Mouse (Mus musculus) layer of hippocampus, adult 2 months (tissue): ENCODE results near the gene Nt5m. TPM values are rescaled to one million over a fixed set of nuclear protein-coding genes. Genes with fewer than 3 reads are reported as not detected.

Experiments
- DNase-seq, 2 experiments: peaks; one replicate each; pipeline ENCODE4 v3.0.0; 2022; ENCODE audit warnings: low spot score in 2 of 2
- H3K27ac ChIP-seq: fragments of 200-600 bp; 2 replicates; pipeline ENCODE4 v1.8.1; 2022
- H3K4me3 ChIP-seq: fragments of 200-600 bp; 2 replicates; pipeline ENCODE4 v1.8.1; 2022; ENCODE audit warnings: mild to moderate bottlenecking
- CTCF ChIP-seq: fragments of 200-600 bp; conservative IDR thresholded peaks from 2 replicates; pipeline ENCODE4 v1.8.1; 2022; ENCODE audit warnings: antibody characterized with exemption, mild to moderate bottlenecking, moderate library complexity
- total RNA-seq, 2 experiments: library from RNA; stranded (reverse); gene quantifications; 2 replicates each; pipeline ENCODE4 v1.2.3; 2021

Nt5m gene
- total RNA-seq, 2 experiments from 2014 or later: 56.1 to 59.6 TPM

DNA sequence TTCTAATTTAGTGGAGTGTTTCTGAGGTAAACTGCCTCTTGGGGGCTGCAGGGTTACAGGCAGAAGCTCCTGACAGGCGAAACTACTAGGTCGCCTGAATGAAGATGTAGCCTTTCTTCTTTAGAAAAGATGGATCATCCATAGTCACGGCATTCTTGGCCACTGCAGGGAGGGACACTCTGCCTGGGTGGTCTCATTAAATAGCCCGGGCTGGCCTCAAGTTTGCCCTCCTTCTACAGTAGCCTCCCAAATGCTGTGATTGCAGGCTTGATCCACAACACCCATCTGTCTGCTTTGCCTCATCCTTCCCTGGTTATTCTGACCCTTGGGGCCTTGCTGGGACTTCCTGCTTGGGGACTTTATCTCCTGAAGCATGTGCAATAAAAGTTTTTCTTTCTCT is 90.8 kb downstream of the Nt5m start:
- no peak overlapping the region for H3K4me3 ChIP-seq
- H3K27ac ChIP-seq: no peak overlapping the region
- TF ChIP-seq CTCF: no peak
- DNase-seq: no peak

Other genes with a start within 250 kb of the Nt5m start
- not detected for gene Olfr223, start 246.2 kb upstream of the Nt5m start, total RNA-seq
- 100 to 1,000 TPM; 288 to 302 TPM for gene Mprip, start 178.1 kb upstream of the Nt5m start, total RNA-seq
- gene Pld6, start 51.8 kb upstream of the Nt5m start, total RNA-seq: 1 to 10 TPM in 1 of 2 experiments, under 1 TPM in 1; 0.69 to 1.2 TPM
- gene Flcn, start 29.4 kb upstream of the Nt5m start, total RNA-seq: 10 to 100 TPM; 44.8 to 46.9 TPM
- gene Cops3, start 391 bp downstream of the Nt5m start, total RNA-seq: 10 to 100 TPM; 75.1 to 80.5 TPM
- 10 to 100 TPM; 36.8 to 40.5 TPM for gene Med9, start 108.8 kb downstream of the Nt5m start, total RNA-seq
- 10 to 100 TPM; 55.7 to 61.0 TPM for gene Rasd1, start 125.5 kb downstream of the Nt5m start, total RNA-seq
- 1 to 10 TPM; 3.8 to 7.9 TPM for gene Pemt, start 207.0 kb downstream of the Nt5m start, total RNA-seq